Mouse (Mus musculus) colon, adult 2 months (tissue): ENCODE results near the gene Mettl18. TPM values are rescaled to one million over a fixed set of nuclear protein-coding genes. Genes with fewer than 3 reads are reported as not detected.

Experiments used
- polyA plus RNA-seq: library from polyadenylated mRNA; depleted of rRNA; stranded (reverse); fragments of >200 nt; gene quantifications from 2 replicates; pipeline ENCODE4 v1.2.3, GENCODE M21; 2012; rRNA removed

The Mettl18 gene
- polyA plus RNA-seq: 0.16 and 0.51 TPM in 2 replicates

GRCm38 (mm10) chr1:163994721-163995608, at the start of gene Mettl18, which contains the start of gene BC055324:
Gene Mettl18 (plus strand): TSS chr1:163994889.
Gene BC055324 (minus strand): TSS chr1:163994796.

Other genes starting within 250 kb of the Mettl18 start
- 1.7 and 2.0 TPM in 2 replicates for gene Kifap3, start 215.3 kb upstream of the Mettl18 start, polyA plus RNA-seq
- gene Scyl3, start 65.8 kb upstream of the Mettl18 start, polyA plus RNA-seq: 7.4 and 7.9 TPM in 2 replicates
- gene BC055324, start 93 bp upstream of the Mettl18 start, polyA plus RNA-seq: 0.69 and 0.78 TPM in 2 replicates
- 0.05 TPM in 2 replicates for gene Sele, start 53.3 kb downstream of the Mettl18 start, polyA plus RNA-seq
- gene Sell, start 67.1 kb downstream of the Mettl18 start, polyA plus RNA-seq: 0.33 and 1.4 TPM in 2 replicates
- 0.65 and 3.2 TPM in 2 replicates for gene Selp, start 120.4 kb downstream of the Mettl18 start, polyA plus RNA-seq
- gene F5, start 156.9 kb downstream of the Mettl18 start, polyA plus RNA-seq: 0.13 and 0.21 TPM in 2 replicates